Mouse (Mus musculus) hindbrain, embryonic 13.5 days (tissue): ENCODE results near the gene Peg10. TPM values are rescaled to one million over a fixed set of nuclear protein-coding genes. Genes with fewer than 3 reads are reported as not detected.
"Not testable (repeated sequence)": the region's sequence is repeated elsewhere in the genome, so short reads cannot be mapped to it uniquely, and the experiment has no call there.

Experiments
- ATAC-seq: fragments of 200-750 bp; cut with Nextera tagmentation; 2 replicates; pipeline ENCODE4 v1.8.0; 2017; ENCODE audit warnings: moderate TSS enrichment; ENCODE audit not compliant: low FRiP score
- H3K27ac ChIP-seq: fragments of 300-500 bp; sonication (generic); 2 replicates; pipeline ENCODE4 v1.5.1; 2015; ENCODE audit warnings: inconsistent platforms, mild to moderate bottlenecking, moderate library complexity
- H3K27me3 ChIP-seq: fragments of 300-500 bp; sonication (generic); 2 replicates; pipeline ENCODE4 v1.6.1; 2015; ENCODE audit warnings: mild to moderate bottlenecking, inconsistent platforms
- H3K36me3 ChIP-seq: fragments of 300-500 bp; sonication (generic); 2 replicates; pipeline ENCODE4 v1.6.1; 2015; ENCODE audit warnings: mild to moderate bottlenecking, inconsistent platforms
- H3K4me1 ChIP-seq: fragments of 300-500 bp; sonication (generic); replicated peaks from 2 replicates; pipeline ENCODE4 v1.6.1; 2015; ENCODE audit warnings: inconsistent platforms
- H3K4me2 ChIP-seq: fragments of 300-500 bp; sonication (generic); 2 replicates; pipeline ENCODE4 v1.6.1; 2015; ENCODE audit warnings: inconsistent platforms, mild to moderate bottlenecking, moderate library complexity
- H3K4me3 ChIP-seq: fragments of 300-500 bp; sonication (generic); 2 replicates; pipeline ENCODE4 v1.5.1; 2015; ENCODE audit warnings: mild to moderate bottlenecking, inconsistent platforms
- H3K9ac ChIP-seq: fragments of 300-500 bp; sonication (generic); 2 replicates; pipeline ENCODE4 v1.6.1; 2015; ENCODE audit warnings: mild to moderate bottlenecking, inconsistent platforms
- H3K9me3 ChIP-seq: fragments of 300-500 bp; sonication (generic); 2 replicates; pipeline ENCODE4 v1.6.1; 2016; ENCODE audit warnings: inconsistent platforms
- WGBS: fragments of 180-500 bp; shearing (Covaris S2); methylation state at CpG from one replicate; pipeline ENCODE4 v1.1.7; 2015; 5-methylcytosine and 5-hydroxymethylcytosine counted together
- polyA plus RNA-seq: library from polyadenylated mRNA; unstranded; fragments of >200 nt; fragmentation: Nextera tagmentation; extraction: Ambion mirVana; gene quantifications from 2 replicates; pipeline ENCODE4 v1.2.1, GENCODE M21; 2015

Gene Peg10
- polyA plus RNA-seq, 1 experiment from 2014 or later: 7.3 TPM

- ATAC-seq: no peak
- no peak overlapping the region for H3K9ac ChIP-seq
- no peak overlapping the region for H3K4me3 ChIP-seq
- H3K9me3 ChIP-seq: peaks cover 11% of the 10 kb centered on the region
- peaks cover 26% of the 10 kb centered on the region for H3K36me3 ChIP-seq
- H3K27me3 ChIP-seq: no peaks in the 10 kb centered on the region
- 92% methylated on average over 10 of the region's 10 CpGs for WGBS
- no peaks in the 10 kb centered on the region for H3K4me1 ChIP-seq
- H3K27ac ChIP-seq: no peak overlapping the region
- H3K4me2 ChIP-seq: no peak overlapping the region
Measured at GRCm38 (mm10) chr6:4754286-4754685, 7.2 kb downstream of the Peg10 start.

GRCm38 (mm10) chr6:4754886-4755285, 7.8 kb downstream of the Peg10 start:
- Histone ChIP-seq H3K9ac (no peak overlapping the region), H3K27ac (no peak overlapping the region), H3K4me3 (no peak overlapping the region), H3K4me1 (no peaks in the 10 kb centered on the region), H3K4me2 (no peak overlapping the region), H3K9me3 (peaks cover 11% of the 10 kb centered on the region), H3K36me3 (peaks cover 26% of the 10 kb centered on the region), H3K27me3 (no peaks in the 10 kb centered on the region)
- WGBS: 95% methylated on average over 16 of the region's 16 CpGs
- ATAC-seq: no peak

- WGBS: 44% methylated on average over 3 of the region's 3 CpGs
- peak; percentile 45 for ATAC-seq
- not testable (repeated sequence) for H3K4me1 ChIP-seq, H3K4me2 ChIP-seq, H3K9ac ChIP-seq, H3K4me3 ChIP-seq, H3K36me3 ChIP-seq, H3K27me3 ChIP-seq, H3K27ac ChIP-seq, H3K9me3 ChIP-seq
Measured at GRCm38 (mm10) chr6:4761415-4762142, 14.5 kb downstream of the Peg10 start.

- Histone ChIP-seq H3K9me3 (no peaks in the 10 kb centered on the region), H3K4me1 (no peaks in the 10 kb centered on the region), H3K27me3 (no peaks in the 10 kb centered on the region), H3K4me3 (no peak overlapping the region), H3K9ac (no peak overlapping the region), H3K36me3 (no peaks in the 10 kb centered on the region), H3K27ac (no peak overlapping the region), H3K4me2 (no peak overlapping the region)
- 42% methylated on average over 2 of the region's 2 CpGs for WGBS
- peak; percentile 98 for ATAC-seq
Measured at GRCm38 (mm10) chr6:4762252-4762651, 15.1 kb downstream of the Peg10 start.

GRCm38 (mm10) chr6:4796281-4796680, 49.2 kb downstream of the Peg10 start:
- Histone ChIP-seq H3K9me3 (no peaks in the 10 kb centered on the region), H3K36me3 (no peaks in the 10 kb centered on the region), H3K4me1 (no peaks in the 10 kb centered on the region), H3K27me3 (no peaks in the 10 kb centered on the region), H3K27ac (no peak overlapping the region), H3K4me2 (no peak overlapping the region), H3K4me3 (no peak overlapping the region), H3K9ac (no peak overlapping the region)
- 100% methylated on average over 1 of the region's 1 CpGs for WGBS
- no peak for ATAC-seq

GRCm38 (mm10) chr6:4797317-4797716, 50.2 kb downstream of the Peg10 start:
- H3K4me1 ChIP-seq, H3K27me3 ChIP-seq, H3K9me3 ChIP-seq, H3K36me3 ChIP-seq, H3K9ac ChIP-seq, H3K27ac ChIP-seq, H3K4me3 ChIP-seq, H3K4me2 ChIP-seq, ATAC-seq: not testable (repeated sequence)

GRCm38 (mm10) chr6:4798382-4798781, 51.3 kb downstream of the Peg10 start:
- Histone ChIP-seq H3K4me2 (no peak overlapping the region), H3K36me3 (no peaks in the 10 kb centered on the region), H3K9ac (no peak overlapping the region), H3K4me1 (no peaks in the 10 kb centered on the region), H3K9me3 (no peaks in the 10 kb centered on the region), H3K4me3 (no peak overlapping the region), H3K27me3 (no peaks in the 10 kb centered on the region), H3K27ac (no peak overlapping the region)
- no peak for ATAC-seq
- 81% methylated on average over 2 of the region's 2 CpGs for whole genome bisulfite sequencing

- no peak overlapping the region for H3K4me2 ChIP-seq
- 70% methylated on average over 2 of the region's 2 CpGs for WGBS
- ATAC-seq: no peak
- no peaks in the 10 kb centered on the region for H3K27me3 ChIP-seq
- no peaks in the 10 kb centered on the region for H3K4me1 ChIP-seq
- no peak overlapping the region for H3K4me3 ChIP-seq
- no peaks in the 10 kb centered on the region for H3K36me3 ChIP-seq
- no peak overlapping the region for H3K27ac ChIP-seq
- no peak overlapping the region for H3K9ac ChIP-seq
- H3K9me3 ChIP-seq: no peaks in the 10 kb centered on the region
Measured at GRCm38 (mm10) chr6:4799359-4799758, 52.3 kb downstream of the Peg10 start.

GRCm38 (mm10) chr6:4806981-4807380, 59.9 kb downstream of the Peg10 start:
- no peak overlapping the region for H3K4me2 ChIP-seq
- H3K4me3 ChIP-seq: no peak overlapping the region
- 68% methylated on average over 12 of the region's 12 CpGs for WGBS
- H3K4me1 ChIP-seq: no peaks in the 10 kb centered on the region
- no peaks in the 10 kb centered on the region for H3K36me3 ChIP-seq
- no peak overlapping the region for H3K27ac ChIP-seq
- no peaks in the 10 kb centered on the region for H3K9me3 ChIP-seq
- no peaks in the 10 kb centered on the region for H3K27me3 ChIP-seq
- H3K9ac ChIP-seq: no peak overlapping the region
- ATAC-seq: no peak

Other genes starting within 250 kb of the Peg10 start
- 142 and 188 TPM in 2 replicates for gene Col1a2, start 242.5 kb upstream of the Peg10 start, polyA plus RNA-seq
- 38.1 and 39.4 TPM in 2 replicates for gene Casd1, start 146.5 kb upstream of the Peg10 start, polyA plus RNA-seq
- gene Sgce, start 99 bp upstream of the Peg10 start, polyA plus RNA-seq: 64.4 and 64.6 TPM in 2 replicates
- gene Ppp1r9a, start 155.6 kb downstream of the Peg10 start, polyA plus RNA-seq: 42.0 and 43.5 TPM in 2 replicates